Mouse (Mus musculus): ENCODE results near the gene Epgn. TPM values are rescaled to one million over a fixed set of nuclear protein-coding genes. Genes with fewer than 3 reads are reported as not detected.

The Epgn gene
- total RNA-seq (2018; cell fraction: chromatin; rRNA removed), result not detected
- total RNA-seq (2018; cell fraction: cytosol; rRNA removed), result under 1 TPM in 4 of 26 experiments, not detected in 22; 0.07 to 0.11 (median 0.09) TPM
- total RNA-seq (2018; cell fraction: nucleus; rRNA removed), result under 1 TPM in 2 of 26 experiments, not detected in 24; 0.39 to 0.77 TPM
- polyA plus RNA-seq (2018), result not detected in 3 replicates

DNA sequence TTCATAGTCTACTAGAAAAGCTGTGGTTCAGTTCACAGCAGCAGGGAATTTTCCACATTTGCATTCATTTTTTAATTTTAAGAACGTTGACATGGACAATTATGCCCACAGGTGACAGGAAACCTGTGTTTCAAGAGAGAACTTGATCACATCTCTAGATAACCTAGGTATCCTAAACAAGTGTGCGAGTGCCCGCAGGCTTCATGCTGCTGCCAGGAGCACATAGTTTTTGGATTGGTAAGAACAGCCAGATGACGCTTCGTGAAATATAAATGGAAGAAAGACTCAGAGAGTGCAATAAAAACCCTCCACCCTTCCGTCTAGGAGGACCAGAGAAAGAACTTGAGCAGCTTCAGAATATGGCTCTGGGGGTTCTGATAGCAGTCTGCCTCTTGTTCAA lies at the start of gene Epgn:
TSS of gene Epgn (plus strand) at position 301 of the 400 bp plus-strand sequence.
- Histone ChIP-seq H3K36me3 (ENCODE audit: inconsistent target) (no peaks in the 10 kb centered on the region), H3K27ac (no peak within 1 kb of the TSS), H3K79me2 (ENCODE audit: inconsistent target) (no peaks in the 10 kb centered on the region), H3K4me3 (ENCODE audit: inconsistent target) (no peak within 1 kb of the TSS)
- WGBS (ENCODE audit: missing documents), result 87% methylated on average over 6 of the region's 6 CpGs

DNA sequence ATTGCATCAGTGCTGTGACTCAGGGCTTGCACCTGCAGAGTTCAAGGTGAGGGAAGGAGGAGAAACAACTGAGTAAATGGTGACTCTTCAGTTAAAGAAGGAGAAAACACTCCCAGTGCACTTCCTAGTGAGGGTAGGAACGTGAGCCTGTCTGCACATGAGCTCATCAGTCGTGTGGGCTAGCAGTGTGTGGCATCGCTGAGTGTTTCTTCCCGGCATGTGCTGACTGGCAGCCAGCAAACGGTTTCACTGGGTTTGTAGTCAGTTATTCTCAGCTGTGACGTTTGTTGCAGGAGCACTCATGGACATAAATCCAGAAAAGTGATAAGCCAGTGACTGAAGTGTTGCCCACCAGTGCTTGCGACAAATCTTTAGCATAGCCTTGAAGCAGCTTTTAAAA lies 47.0 kb upstream of the Epgn start:
- H3K36me3 ChIP-seq (ENCODE audit: inconsistent target), result no peaks in the 10 kb centered on the region
- 95% methylated on average over 7 of the region's 7 CpGs for WGBS (ENCODE audit: missing documents)
- H3K79me2 ChIP-seq (ENCODE audit: inconsistent target), result no peaks in the 10 kb centered on the region
- H3K27ac ChIP-seq, result no peak overlapping the region
- H3K4me3 ChIP-seq (ENCODE audit: inconsistent target), result no peak overlapping the region

DNA sequence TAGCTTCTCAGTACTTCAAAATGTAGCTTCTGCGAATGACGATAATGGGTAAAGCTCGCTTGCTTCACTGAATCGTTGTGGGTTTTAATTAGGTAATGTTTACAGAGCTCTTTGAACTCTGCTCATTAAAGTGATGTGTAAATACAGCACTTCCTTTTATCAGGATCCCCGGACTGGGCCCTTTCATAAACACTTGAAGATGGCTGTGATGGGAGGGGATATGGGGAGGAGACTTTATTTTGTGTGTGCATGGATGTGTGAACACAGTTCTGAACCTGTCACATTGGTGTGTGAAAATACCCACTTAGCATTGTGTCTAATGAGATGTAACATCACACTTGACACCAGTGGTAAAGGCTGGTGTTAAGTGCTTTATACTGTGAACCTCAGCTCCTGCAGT lies 39.7 kb upstream of the Epgn start:
- 95% methylated on average over 5 of the region's 5 CpGs for WGBS (ENCODE audit: missing documents)
- Histone ChIP-seq H3K4me3 (ENCODE audit: inconsistent target) (no peak overlapping the region), H3K27ac (no peak overlapping the region), H3K79me2 (ENCODE audit: inconsistent target) (no peaks in the 10 kb centered on the region), H3K36me3 (ENCODE audit: inconsistent target) (no peaks in the 10 kb centered on the region)

DNA sequence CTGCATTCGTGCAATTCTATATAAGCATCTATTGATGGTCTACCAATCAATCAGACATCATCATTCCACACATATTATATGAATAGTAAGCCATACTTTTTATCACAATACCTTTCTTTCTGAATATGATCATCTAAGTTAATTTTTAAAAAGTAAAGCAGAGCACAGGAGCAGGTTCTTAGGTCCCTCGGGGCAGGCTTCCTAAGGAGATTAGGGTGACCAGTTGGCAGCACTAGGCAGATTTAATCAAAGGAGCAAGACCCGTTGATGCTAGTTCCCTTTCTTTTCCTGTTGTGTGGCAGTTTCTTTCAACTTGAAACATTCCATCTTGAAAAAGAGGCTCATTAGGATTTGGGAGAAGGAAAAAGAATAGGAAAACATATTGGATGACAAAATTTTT lies 39.1 kb upstream of the Epgn start:
- Histone ChIP-seq H3K27ac (no peak overlapping the region), H3K36me3 (ENCODE audit: inconsistent target) (no peaks in the 10 kb centered on the region), H3K79me2 (ENCODE audit: inconsistent target) (no peaks in the 10 kb centered on the region), H3K4me3 (ENCODE audit: inconsistent target) (no peak overlapping the region)
- WGBS (ENCODE audit: missing documents), result 97% methylated on average over 3 of the region's 3 CpGs

DNA sequence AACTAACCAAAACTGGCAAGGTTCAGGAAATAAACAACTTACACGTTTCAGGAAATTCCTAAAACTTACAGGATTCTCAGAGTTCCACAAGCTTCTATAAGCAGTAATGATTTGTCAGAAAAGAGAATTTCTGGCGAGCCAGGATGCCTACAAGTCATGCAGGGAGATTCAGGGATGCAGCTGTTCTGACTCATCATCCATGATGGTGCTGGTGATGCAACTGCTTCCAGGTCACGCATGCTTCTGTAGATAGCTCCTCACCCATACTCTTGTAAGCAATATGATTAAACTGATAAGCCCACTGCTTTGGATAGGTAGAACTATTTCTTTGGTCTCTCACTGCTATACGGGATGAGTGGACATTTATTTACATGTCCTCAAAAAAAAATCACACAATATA lies 38.7 kb upstream of the Epgn start:
- no peaks in the 10 kb centered on the region for H3K79me2 ChIP-seq (ENCODE audit: inconsistent target)

DNA sequence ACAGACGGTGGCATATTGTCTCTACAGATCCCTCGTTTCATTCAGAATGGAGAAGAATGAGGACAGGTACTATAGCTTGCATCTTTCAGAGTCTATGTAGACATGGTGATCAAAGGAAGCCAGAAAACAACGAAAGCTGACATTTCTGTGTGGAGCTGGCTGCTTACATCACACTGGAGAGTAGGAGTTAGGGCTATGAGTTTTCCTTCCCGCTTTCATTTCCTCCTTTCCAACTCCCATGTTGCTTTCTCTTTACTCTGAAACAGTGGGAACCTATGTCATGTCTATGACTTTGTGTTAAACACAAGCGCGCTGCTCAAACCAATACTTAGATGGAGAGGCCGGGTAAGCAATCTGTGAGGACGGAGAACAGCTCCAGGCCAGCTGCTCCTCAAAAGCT lies 27.3 kb upstream of the Epgn start:
- no peak overlapping the region for H3K4me3 ChIP-seq (ENCODE audit: inconsistent target)
- no peaks in the 10 kb centered on the region for H3K79me2 ChIP-seq (ENCODE audit: inconsistent target)
- 62% methylated on average over 8 of the region's 8 CpGs for WGBS (ENCODE audit: missing documents)
- H3K36me3 ChIP-seq (ENCODE audit: inconsistent target), result no peaks in the 10 kb centered on the region
- H3K27ac ChIP-seq, result no peak overlapping the region

More for the DNA sequence above, 38.7 kb upstream of the Epgn start:
- H3K4me3 ChIP-seq (ENCODE audit: inconsistent target), result no peak overlapping the region
- no peak overlapping the region for H3K27ac ChIP-seq
- no peaks in the 10 kb centered on the region for H3K36me3 ChIP-seq (ENCODE audit: inconsistent target)
- 92% methylated on average over 4 of the region's 4 CpGs for WGBS (ENCODE audit: missing documents)

DNA sequence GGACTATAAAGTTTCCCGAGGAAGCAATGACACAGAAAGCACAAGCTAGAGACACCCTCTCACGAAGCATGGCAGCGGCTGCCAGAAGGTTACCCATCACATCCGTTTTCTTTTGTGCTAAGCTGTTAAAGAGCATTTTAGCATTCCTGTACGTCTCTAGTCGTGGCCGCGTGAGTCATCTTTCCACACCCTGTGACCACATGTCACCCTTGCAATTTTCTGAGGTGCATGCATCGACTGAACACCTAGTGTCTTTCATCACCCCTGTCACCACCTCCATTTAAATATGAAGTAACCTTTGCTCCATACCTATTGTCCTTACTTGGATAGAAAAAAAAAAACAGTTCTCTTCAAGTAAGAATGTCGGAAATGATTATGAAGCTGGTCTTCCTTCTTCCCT lies 12.0 kb upstream of the Epgn start:
- H3K79me2 ChIP-seq (ENCODE audit: inconsistent target), result no peaks in the 10 kb centered on the region
- WGBS (ENCODE audit: missing documents), result 90% methylated on average over 10 of the region's 10 CpGs
- H3K36me3 ChIP-seq (ENCODE audit: inconsistent target), result no peaks in the 10 kb centered on the region
- no peak overlapping the region for H3K27ac ChIP-seq
- H3K4me3 ChIP-seq (ENCODE audit: inconsistent target), result no peak overlapping the region

DNA sequence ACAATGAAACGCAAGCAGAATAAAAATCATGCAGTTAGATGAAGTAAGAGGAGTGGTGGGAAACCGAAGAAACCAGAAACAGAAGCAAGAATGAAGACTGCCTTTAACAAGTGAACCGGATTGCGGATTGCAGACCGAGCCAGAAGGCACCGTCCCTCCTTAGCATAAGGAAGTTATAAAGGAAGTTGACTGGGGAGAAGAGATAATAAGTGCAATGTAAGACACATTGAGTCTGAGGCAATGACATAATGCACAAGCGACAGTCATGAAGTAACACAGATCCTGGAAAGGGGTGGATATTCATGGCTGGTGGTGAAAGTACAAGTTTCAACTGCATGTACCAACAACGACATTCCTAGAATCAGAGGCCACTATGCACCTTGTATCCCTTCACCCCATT lies 4.2 kb upstream of the Epgn start:
- H3K4me3 ChIP-seq (ENCODE audit: inconsistent target), result no peak overlapping the region
- H3K36me3 ChIP-seq (ENCODE audit: inconsistent target), result no peaks in the 10 kb centered on the region
- 40% methylated on average over 8 of the region's 8 CpGs for WGBS (ENCODE audit: missing documents)
- H3K27ac ChIP-seq, result no peak overlapping the region
- no peaks in the 10 kb centered on the region for H3K79me2 ChIP-seq (ENCODE audit: inconsistent target)

DNA sequence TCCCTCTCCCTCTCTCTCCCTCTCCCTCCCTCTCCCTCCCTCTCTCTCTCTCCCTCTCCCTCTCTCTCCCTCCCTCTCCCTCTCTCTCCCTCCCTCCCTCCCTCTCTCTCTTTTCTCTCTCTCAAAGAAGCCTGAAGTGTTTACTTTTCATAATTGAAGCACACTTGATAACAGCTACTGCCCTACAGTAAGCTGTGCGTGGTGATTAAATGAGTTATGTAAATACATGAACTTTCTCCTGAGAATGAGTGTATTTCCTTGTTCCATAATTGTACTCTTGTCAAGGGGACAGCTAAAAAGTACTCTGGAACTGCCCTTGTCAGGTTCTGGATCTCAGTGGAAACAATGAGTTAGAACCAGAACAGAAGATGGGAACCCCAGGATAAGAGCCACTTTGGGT lies 576 bp downstream of the Epgn start:
- Histone ChIP-seq H3K27ac (no peak overlapping the region), H3K36me3 (ENCODE audit: inconsistent target) (no peaks in the 10 kb centered on the region), H3K4me3 (ENCODE audit: inconsistent target) (no peak overlapping the region), H3K79me2 (ENCODE audit: inconsistent target) (no peaks in the 10 kb centered on the region)
- 71% methylated on average over 1 of the region's 1 CpGs for WGBS (ENCODE audit: missing documents)

DNA sequence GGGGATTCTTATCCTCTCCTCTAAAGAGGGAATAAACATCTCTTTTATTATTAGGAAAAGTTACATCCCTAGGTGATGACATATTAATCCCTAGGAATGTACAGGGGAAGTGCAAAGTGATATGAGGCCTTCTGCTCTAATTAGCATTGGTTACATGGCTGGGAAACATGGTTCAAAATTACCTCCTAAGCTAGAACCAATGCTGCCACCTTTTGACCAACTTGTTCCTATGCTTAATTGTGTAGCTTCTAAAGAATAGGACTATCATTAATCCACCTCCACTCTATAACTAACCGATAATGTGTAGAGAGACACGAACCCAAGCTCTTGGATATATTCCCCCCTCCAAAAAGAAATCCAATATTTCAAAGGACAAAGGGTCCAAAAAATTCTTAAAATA lies 3.4 kb downstream of the Epgn start:
- no peaks in the 10 kb centered on the region for H3K79me2 ChIP-seq (ENCODE audit: inconsistent target)
- H3K4me3 ChIP-seq (ENCODE audit: inconsistent target), result no peak overlapping the region
- H3K27ac ChIP-seq, result no peak overlapping the region
- 91% methylated on average over 2 of the region's 2 CpGs for WGBS (ENCODE audit: missing documents)
- no peaks in the 10 kb centered on the region for H3K36me3 ChIP-seq (ENCODE audit: inconsistent target)

DNA sequence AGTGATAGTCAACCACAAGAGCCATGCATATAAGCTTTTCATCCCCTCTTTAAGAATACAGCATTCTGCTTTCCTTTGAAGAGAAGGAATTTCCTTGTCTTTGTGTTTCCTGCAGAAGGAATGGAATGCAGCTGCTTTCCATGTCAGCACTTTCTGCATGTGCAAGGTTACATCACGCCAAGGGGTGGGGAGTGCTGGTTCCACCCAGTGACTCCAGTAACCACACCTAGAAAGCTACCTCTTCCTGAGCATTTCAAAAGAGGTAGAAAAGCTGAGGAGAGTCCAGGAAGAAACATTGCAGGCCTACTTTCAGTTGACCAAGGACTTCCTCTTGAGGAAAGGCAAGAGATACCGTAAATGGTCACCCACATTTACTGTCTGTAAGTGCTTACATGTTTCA lies 8.1 kb downstream of the Epgn start:
- 26% methylated on average over 2 of the region's 2 CpGs for WGBS (ENCODE audit: missing documents)
- Histone ChIP-seq H3K27ac (no peak overlapping the region), H3K79me2 (ENCODE audit: inconsistent target) (no peaks in the 10 kb centered on the region), H3K4me3 (ENCODE audit: inconsistent target) (no peak overlapping the region), H3K36me3 (ENCODE audit: inconsistent target) (no peaks in the 10 kb centered on the region)

DNA sequence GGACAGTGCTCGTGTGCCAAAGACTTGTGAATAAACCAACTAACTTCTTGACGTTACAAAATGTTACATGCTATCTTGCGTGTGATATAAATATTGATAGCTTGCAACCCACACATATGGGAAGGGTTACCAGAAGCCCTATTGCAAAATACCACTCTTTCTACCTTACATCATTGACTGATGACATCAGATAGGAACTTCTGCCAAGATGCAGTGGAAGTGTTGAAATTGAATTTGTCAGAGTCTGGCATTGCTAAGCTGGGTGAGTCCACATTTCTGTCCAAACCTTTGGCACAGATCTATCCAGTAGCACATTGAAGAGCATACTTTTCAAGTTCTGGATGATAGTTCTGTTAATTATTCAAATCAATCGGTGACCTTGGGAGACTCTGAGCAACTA lies 9.4 kb downstream of the Epgn start:
- H3K4me3 ChIP-seq (ENCODE audit: inconsistent target), result no peak overlapping the region
- WGBS (ENCODE audit: missing documents), result 85% methylated on average over 4 of the region's 4 CpGs
- H3K79me2 ChIP-seq (ENCODE audit: inconsistent target), result no peaks in the 10 kb centered on the region
- no peak overlapping the region for H3K27ac ChIP-seq
- H3K36me3 ChIP-seq (ENCODE audit: inconsistent target), result no peaks in the 10 kb centered on the region

DNA sequence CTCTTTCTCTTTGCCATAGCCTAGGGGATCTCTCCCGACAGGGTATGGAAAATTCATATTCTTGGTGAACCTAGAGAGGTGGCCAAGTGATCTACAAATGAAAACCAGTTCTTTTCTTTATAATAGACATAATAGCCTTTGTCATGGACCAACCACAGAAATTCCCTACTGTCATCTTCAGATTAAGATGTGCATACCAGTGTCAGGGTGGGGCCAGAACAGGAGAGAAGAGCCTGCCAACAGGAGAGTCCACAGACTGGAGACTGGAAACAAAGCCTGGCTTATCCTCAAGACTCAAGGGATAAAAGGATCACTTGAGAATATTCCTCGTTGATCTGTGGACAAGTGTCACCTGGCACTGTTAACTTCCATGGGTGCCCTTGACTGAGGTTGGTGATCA lies 10.5 kb downstream of the Epgn start:
- H3K4me3 ChIP-seq (ENCODE audit: inconsistent target), result no peak overlapping the region
- no peaks in the 10 kb centered on the region for H3K79me2 ChIP-seq (ENCODE audit: inconsistent target)
- H3K36me3 ChIP-seq (ENCODE audit: inconsistent target), result no peaks in the 10 kb centered on the region
- WGBS (ENCODE audit: missing documents), result 82% methylated on average over 2 of the region's 2 CpGs
- H3K27ac ChIP-seq, result no peak overlapping the region

DNA sequence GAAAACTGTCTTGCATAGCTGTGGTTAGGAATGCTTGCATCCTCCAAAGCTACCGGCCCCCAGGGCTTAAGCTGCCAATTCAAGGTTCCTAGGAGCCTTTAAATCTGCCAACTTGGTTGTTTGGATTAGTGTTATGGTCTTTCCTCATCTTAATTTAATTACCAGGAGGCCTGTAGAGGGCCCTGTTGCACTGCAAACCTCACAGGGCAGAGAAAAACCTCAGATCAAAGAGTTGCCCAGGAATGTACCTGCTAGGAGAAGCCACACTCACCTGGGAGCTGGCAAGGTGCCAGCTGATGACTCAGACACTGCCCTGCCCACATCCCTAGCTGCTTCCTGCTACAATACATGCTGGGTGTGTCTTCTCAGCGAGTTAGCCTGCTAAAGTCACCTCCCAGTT lies 11.3 kb downstream of the Epgn start:
- Histone ChIP-seq H3K79me2 (ENCODE audit: inconsistent target) (no peaks in the 10 kb centered on the region), H3K4me3 (ENCODE audit: inconsistent target) (no peak overlapping the region), H3K36me3 (ENCODE audit: inconsistent target) (no peaks in the 10 kb centered on the region), H3K27ac (no peak overlapping the region)
- WGBS (ENCODE audit: missing documents), result 4% methylated on average over 2 of the region's 2 CpGs

DNA sequence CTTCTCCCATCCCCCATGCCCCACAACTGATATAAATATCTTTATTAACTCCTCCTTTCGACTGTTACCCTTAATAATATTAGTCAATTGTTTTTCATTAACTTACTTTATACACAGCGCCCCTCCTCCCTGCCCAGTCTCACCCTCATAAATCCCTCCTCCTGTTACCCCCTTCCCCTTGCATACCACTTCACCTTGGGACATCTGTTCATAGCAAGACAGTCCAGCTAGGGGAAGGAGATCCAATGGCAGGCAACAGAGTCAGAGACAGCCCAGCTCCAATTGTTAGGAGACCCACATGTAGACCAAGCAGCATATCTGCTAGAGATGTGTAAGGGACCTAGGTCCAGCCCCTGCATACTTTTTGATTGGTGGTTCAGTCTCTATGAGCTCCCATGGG lies 11.7 kb downstream of the Epgn start:
- Histone ChIP-seq H3K36me3 (ENCODE audit: inconsistent target) (no peaks in the 10 kb centered on the region), H3K27ac (no peak overlapping the region), H3K4me3 (ENCODE audit: inconsistent target) (no peak overlapping the region), H3K79me2 (ENCODE audit: inconsistent target) (no peaks in the 10 kb centered on the region)
- 90% methylated on average over 2 of the region's 2 CpGs for WGBS (ENCODE audit: missing documents)

DNA sequence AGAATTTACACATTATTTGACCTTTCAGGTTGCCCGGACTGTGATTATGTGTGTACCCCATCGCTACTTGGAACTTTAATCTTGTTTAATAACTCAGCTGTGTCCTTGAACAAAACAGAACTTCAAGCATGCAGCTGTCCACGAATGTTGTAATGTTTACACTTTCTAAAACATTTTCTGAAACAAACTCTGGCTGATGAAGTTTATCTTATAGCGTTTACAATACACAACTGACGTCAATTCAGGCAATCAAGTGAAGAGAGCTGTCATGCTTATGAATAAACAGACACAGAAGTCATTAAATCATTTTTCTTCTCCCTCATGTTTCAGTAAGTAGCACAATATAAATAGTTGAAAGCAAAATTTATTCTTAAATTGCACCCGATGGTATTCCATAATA lies 20.7 kb downstream of the Epgn start:
- WGBS (ENCODE audit: missing documents), result 89% methylated on average over 6 of the region's 6 CpGs
- no peak overlapping the region for H3K4me3 ChIP-seq (ENCODE audit: inconsistent target)
- H3K27ac ChIP-seq, result no peak overlapping the region
- no peaks in the 10 kb centered on the region for H3K36me3 ChIP-seq (ENCODE audit: inconsistent target)
- H3K79me2 ChIP-seq (ENCODE audit: inconsistent target), result no peaks in the 10 kb centered on the region
